8 mouse cellular contexts compared by ENCODE assay signal in the genomic region with DNA sequence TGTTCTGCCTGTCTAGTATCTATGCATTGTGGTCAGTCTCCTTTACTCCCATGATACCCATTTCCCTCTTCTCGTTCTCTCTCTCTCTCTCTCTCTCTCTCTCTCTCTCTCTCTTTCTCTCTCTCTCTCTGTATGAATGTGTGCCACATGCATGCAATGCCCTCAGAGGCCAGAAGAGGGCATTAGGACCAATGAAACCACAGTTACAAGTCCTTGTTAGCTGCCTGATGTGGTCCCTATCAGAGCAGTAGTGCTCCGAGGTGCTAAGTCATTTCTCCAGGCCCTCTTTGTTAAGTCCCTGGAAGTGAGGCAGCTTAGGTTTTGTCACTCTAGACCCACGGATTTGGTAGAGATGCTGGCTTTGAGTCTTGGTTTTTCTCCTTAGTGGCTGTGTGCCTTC.
DNase-seq lines count a peak whose midpoint lies in the region; ATAC-seq and TF ChIP-seq lines count a peak whose summit lies in the region.
"Had no signal": no experiment of that assay in that cellular context is flagged by ENCODE, and none has a peak within 500 bp of the region (broad histone marks: within the 10 kb centered on the region; RNA-seq: fewer than 3 reads in every experiment).

No protein-coding gene starts in this region.

- H3K27ac ChIP-seq in kidney, embryonic 16.5 days (ENCODE audit: low read length): no peak overlapping the region
- H3K27ac ChIP-seq: limb, embryonic 13.5 days had no signal

- H3K36me3 ChIP-seq in kidney, embryonic 16.5 days (ENCODE audit: insufficient read depth, low read length): no peaks in the 10 kb centered on the region
- no peaks in the 10 kb centered on the region for H3K36me3 ChIP-seq in E14TG2a.4 (ENCODE audit: insufficient read depth, low read length)
- H3K36me3 ChIP-seq: limb, embryonic 13.5 days had no signal

- peak; percentile 42 for TF ChIP-seq CTCF in E14TG2a.4 (conservative IDR thresholded peaks at IDR 0.05; ENCODE audit: low read length)

- no peaks in the 10 kb centered on the region for H3K4me1 ChIP-seq in kidney, embryonic 16.5 days (ENCODE audit: insufficient read depth, low read length)
- no peaks in the 10 kb centered on the region for H3K4me1 ChIP-seq in E14TG2a.4 (replicated peaks; ENCODE audit: low read depth, low read length)
- H3K4me1 ChIP-seq: limb, embryonic 13.5 days had no signal

- H3K9me3 ChIP-seq in kidney, embryonic 16.5 days (ENCODE audit: low read length): no peaks in the 10 kb centered on the region
- H3K9me3 ChIP-seq in E14TG2a.4 (ENCODE audit: low read length): no peaks in the 10 kb centered on the region
- H3K9me3 ChIP-seq: limb, embryonic 13.5 days had no signal

- no peaks in the 10 kb centered on the region for H3K27me3 ChIP-seq in kidney, embryonic 16.5 days (ENCODE audit: insufficient read depth, low read length)
- peaks cover 8% of the 10 kb centered on the region for H3K27me3 ChIP-seq in E14TG2a.4 (ENCODE audit: insufficient read depth, low read length)
- H3K27me3 ChIP-seq: limb, embryonic 13.5 days had no signal

- H3K4me2 ChIP-seq in kidney, embryonic 16.5 days (replicated peaks; ENCODE audit: low read depth, low read length): no peak overlapping the region
- H3K4me2 ChIP-seq: limb, embryonic 13.5 days had no signal

- 37% methylated on average over 3 of the region's 3 CpGs for WGBS in kidney, embryonic 16.5 days

- ATAC-seq in kidney, embryonic 16.5 days (ENCODE audit: low FRiP score, low TSS enrichment): no peak

- H3K9ac ChIP-seq in kidney, embryonic 16.5 days (replicated peaks; ENCODE audit: low read length): no peak overlapping the region
- H3K9ac ChIP-seq: limb, embryonic 13.5 days had no signal

- DNase-seq in kidney, adult 18-20 months: peak; percentile 16
- DNase-seq in R1 (ENCODE audit: low read depth, low spot score): peak; percentile 58
- DNase-seq in forelimb bud, embryonic 11.5 days (ENCODE audit: low read depth, low spot score): peak; percentile 46
- no peak for DNase-seq in T-cell, adult 2 months (ENCODE audit: low spot score)
- no peak for DNase-seq in right cerebral cortex, postnatal 10 days (ENCODE audit: low spot score in 2 of 2)

- H3K4me3 ChIP-seq in kidney, embryonic 16.5 days (ENCODE audit: low read length): no peak overlapping the region
- no peak overlapping the region for H3K4me3 ChIP-seq in E14TG2a.4 (replicated peaks; ENCODE audit: low read length)
- H3K4me3 ChIP-seq: limb, embryonic 13.5 days had no signal

Comparison
In these comparisons a context has a peak if more than half of its experiments do, and no peak if none do; other contexts are left out.
1. DNase-seq: peak in kidney, adult 18-20 months (single experiment), R1 (single experiment) and forelimb bud, embryonic 11.5 days (single experiment); none in T-cell, adult 2 months (single experiment) and right cerebral cortex, postnatal 10 days (0 of 2).